Mouse (Mus musculus): ENCODE measurements around the gene Zfp322a. TPM values are rescaled to one million over a fixed set of nuclear protein-coding genes. Genes with fewer than 3 reads are reported as not detected.
A peak's percentile ranks its signal among the peaks of the same experiment; 100 is the strongest.
"Not testable (repeated sequence)": the region's sequence is repeated elsewhere in the genome, so short reads cannot be mapped to it uniquely, and the experiment has no call there.

Zfp322a gene
- polyA plus RNA-seq (2015; fragmentation: Nextera tagmentation; extraction: Ambion mirVana): 60.5 and 63.8 TPM in 2 replicates

GRCm38 (mm10) chr13:23368583-23369420, at the start of gene Zfp322a:
TSS of gene Zfp322a (minus strand) at chr13:23369208.
- Histone ChIP-seq H3K27me3 (no peaks in the 10 kb centered on the region), H3K4me2 (peak within 1 kb of the TSS; percentile 81), H3K9ac (peak within 1 kb of the TSS; percentile 90), H3K4me1 (peaks cover 23% of the 10 kb centered on the region), H3K36me3 (peaks cover 5% of the 10 kb centered on the region; the same call in 1 of the 2 replicates), H3K4me3 (peak within 1 kb of the TSS; percentile 78), H3K27ac (peak within 1 kb of the TSS; percentile 95), H3K9me3 (no peaks in the 10 kb centered on the region)
- ATAC-seq (ENCODE audit: insufficient number of reproducible peaks, insufficient read depth, low FRiP score, low TSS enrichment, low read depth): peak; percentile 100
- WGBS: under 1% methylated on average over 55 of the region's 55 CpGs

GRCm38 (mm10) chr13:23412630-23413521, 43.9 kb upstream of the Zfp322a start:
- 0 out of 2 replicates have a peak, but pooled peaks have one; percentile 43 for ATAC-seq (ENCODE audit: insufficient number of reproducible peaks, insufficient read depth, low FRiP score, low TSS enrichment, low read depth)
- H3K4me3 ChIP-seq: peak overlapping the region; percentile 43
- WGBS: 2% methylated on average over 28 of the region's 28 CpGs
- peak overlapping the region; percentile 57 for H3K9ac ChIP-seq
- H3K9me3 ChIP-seq: no peaks in the 10 kb centered on the region
- peaks cover 13% of the 10 kb centered on the region for H3K4me1 ChIP-seq
- H3K27ac ChIP-seq: no peak overlapping the region
- H3K36me3 ChIP-seq: 0 out of 2 replicates have a peak, but pooled peaks cover 4% of the 10 kb centered on the region
- H3K4me2 ChIP-seq: peak overlapping the region; percentile 63
- peaks cover 29% of the 10 kb centered on the region for H3K27me3 ChIP-seq

- H3K36me3 ChIP-seq: 0 out of 2 replicates have a peak, but pooled peaks cover 4% of the 10 kb centered on the region
- H3K4me2 ChIP-seq: peak overlapping the region; percentile 63
- WGBS: 0% methylated on average over 20 of the region's 20 CpGs
- peak overlapping the region; percentile 43 for H3K4me3 ChIP-seq
- no peaks in the 10 kb centered on the region for H3K9me3 ChIP-seq
- H3K9ac ChIP-seq: peak overlapping the region; percentile 57
- no peak overlapping the region for H3K27ac ChIP-seq
- peaks cover 31% of the 10 kb centered on the region for H3K27me3 ChIP-seq
- peaks cover 13% of the 10 kb centered on the region for H3K4me1 ChIP-seq
- ATAC-seq (ENCODE audit: insufficient number of reproducible peaks, insufficient read depth, low FRiP score, low TSS enrichment, low read depth): no peak
Measured at GRCm38 (mm10) chr13:23412211-23412629, 43.2 kb upstream of the Zfp322a start.

- Histone ChIP-seq H3K4me2 (peak overlapping the region; percentile 63), H3K9ac (0 out of 2 replicates have a peak overlapping the region, but pooled peaks have one; percentile 57), H3K9me3 (no peaks in the 10 kb centered on the region), H3K4me1 (peaks cover 13% of the 10 kb centered on the region), H3K27me3 (peaks cover 31% of the 10 kb centered on the region), H3K4me3 (peak overlapping the region; percentile 43), H3K27ac (no peak overlapping the region), H3K36me3 (0 out of 2 replicates have a peak, but pooled peaks cover 3% of the 10 kb centered on the region)
- ATAC-seq (ENCODE audit: insufficient number of reproducible peaks, insufficient read depth, low FRiP score, low TSS enrichment, low read depth): no peak
- WGBS: 3% methylated on average over 29 of the region's 29 CpGs
Measured at GRCm38 (mm10) chr13:23411311-23412210, 42.6 kb upstream of the Zfp322a start.

- H3K4me2 ChIP-seq: no peak overlapping the region
- H3K9ac ChIP-seq: no peak overlapping the region
- no peak overlapping the region for H3K27ac ChIP-seq
- ATAC-seq (ENCODE audit: insufficient number of reproducible peaks, insufficient read depth, low FRiP score, low TSS enrichment, low read depth): no peak
- H3K9me3 ChIP-seq: no peaks in the 10 kb centered on the region
- H3K4me3 ChIP-seq: no peak overlapping the region
- H3K36me3 ChIP-seq: no peaks in the 10 kb centered on the region
- H3K27me3 ChIP-seq: peaks cover 31% of the 10 kb centered on the region
- 69% methylated on average over 9 of the region's 9 CpGs for WGBS
- H3K4me1 ChIP-seq: peaks cover 13% of the 10 kb centered on the region
Measured at GRCm38 (mm10) chr13:23410632-23411031, 41.6 kb upstream of the Zfp322a start.

GRCm38 (mm10) chr13:23402626-23403025, 33.6 kb upstream of the Zfp322a start:
- Histone ChIP-seq H3K4me2 (0 out of 2 replicates have a peak overlapping the region, but pooled peaks have one; percentile 65), H3K9me3 (no peaks in the 10 kb centered on the region), H3K36me3 (no peaks in the 10 kb centered on the region), H3K9ac (no peak overlapping the region), H3K27me3 (peaks cover 29% of the 10 kb centered on the region), H3K4me3 (no peak overlapping the region), H3K4me1 (peaks cover 10% of the 10 kb centered on the region; the same call in 1 of the 2 replicates), H3K27ac (no peak overlapping the region)
- WGBS: 5% methylated on average over 2 of the region's 2 CpGs
- ATAC-seq (ENCODE audit: insufficient number of reproducible peaks, insufficient read depth, low FRiP score, low TSS enrichment, low read depth): no peak

- 2% methylated on average over 19 of the region's 19 CpGs for WGBS
- Histone ChIP-seq H3K4me3 (peak overlapping the region; percentile 41), H3K9ac (peak overlapping the region; percentile 65), H3K4me1 (peaks cover 10% of the 10 kb centered on the region; the same call in 1 of the 2 replicates), H3K9me3 (no peaks in the 10 kb centered on the region), H3K27me3 (peaks cover 36% of the 10 kb centered on the region), H3K36me3 (no peaks in the 10 kb centered on the region), H3K4me2 (peak overlapping the region; percentile 65), H3K27ac (no peak overlapping the region)
- no peak for ATAC-seq (ENCODE audit: insufficient number of reproducible peaks, insufficient read depth, low FRiP score, low TSS enrichment, low read depth)
Measured at GRCm38 (mm10) chr13:23401683-23402527, 32.9 kb upstream of the Zfp322a start.

- Histone ChIP-seq H3K9me3 (no peaks in the 10 kb centered on the region), H3K27me3 (peaks cover 44% of the 10 kb centered on the region), H3K27ac (no peak overlapping the region), H3K4me1 (peaks cover 16% of the 10 kb centered on the region; the same call in 1 of the 2 replicates), H3K36me3 (no peaks in the 10 kb centered on the region), H3K4me2 (peak overlapping the region; percentile 65), H3K4me3 (peak overlapping the region; percentile 41), H3K9ac (no peak overlapping the region)
- WGBS: 5% methylated on average over 24 of the region's 24 CpGs
- ATAC-seq (ENCODE audit: insufficient number of reproducible peaks, insufficient read depth, low FRiP score, low TSS enrichment, low read depth): no peak
Measured at GRCm38 (mm10) chr13:23400771-23401682, 32.0 kb upstream of the Zfp322a start.

GRCm38 (mm10) chr13:23396913-23397312, 27.9 kb upstream of the Zfp322a start:
- H3K9me3 ChIP-seq; H3K27ac ChIP-seq; H3K9ac ChIP-seq; ATAC-seq (ENCODE audit: insufficient number of reproducible peaks, insufficient read depth, low FRiP score, low TSS enrichment, low read depth); H3K36me3 ChIP-seq: not testable (repeated sequence)
- WGBS: 6% methylated on average over 14 of the region's 14 CpGs
- H3K27me3 ChIP-seq: peaks cover 69% of the 10 kb centered on the region
- peaks cover 13% of the 10 kb centered on the region; the same call in 1 of the 2 replicates for H3K4me1 ChIP-seq
- H3K4me3 ChIP-seq: peak overlapping the region; percentile 48
- H3K4me2 ChIP-seq: peak overlapping the region; percentile 76; the same call in 1 of the 2 replicates

All from embryonic facial prominence, embryonic 13.5 days (tissue).